Mouse (Mus musculus): ENCODE results near the gene Ucn.

- no peak for TF ChIP-seq TAL1 (IDR thresholded peaks at IDR 0.05; ENCODE audit: low read length)
- no peak for TF ChIP-seq GATA1 (IDR thresholded peaks at IDR 0.05; ENCODE audit: low read length)
These were observed 41.4 kb upstream of the Ucn start, which contains the start of the genes Gm29609 and Gtf3c2 for GRCm38 (mm10) chr5:31179766-31180630.
